Mouse (Mus musculus) lung, adult 10 weeks (tissue): ENCODE data around the gene Klrg1. TPM values are rescaled to one million over a fixed set of nuclear protein-coding genes. Genes with fewer than 3 reads are reported as not detected.

Experiments
- polyA plus RNA-seq: library from polyadenylated mRNA; stranded (reverse); fragments of 350-450 nt; fragmentation: Illumina TruSeq; extraction: RNeasy Lipid Tissue Mini Kit (QIAGEN cat#74804); gene quantifications from one replicate; pipeline ENCODE4 v1.2.3, GENCODE M21; 2014; ENCODE audit warnings: low read depth, low replicate concordance; ENCODE audit not compliant: insufficient read depth

Klrg1 gene
- polyA plus RNA-seq = 1.2 TPM

GRCm38 (mm10) chr6:122282782-122283181, at the start of gene Klrg1:
TSS of gene Klrg1 (minus strand) at chr6:122282882.

GRCm38 (mm10) chr6:122308505-122309393, 26.1 kb upstream of the Klrg1 start, which contains the start of gene M6pr:
TSS of gene M6pr (plus strand) at chr6:122308720.

Other genes starting within 250 kb of the Klrg1 start
- 110 TPM for gene M6pr, start 25.8 kb upstream of the Klrg1 start, polyA plus RNA-seq
- gene Phc1, start 57.7 kb upstream of the Klrg1 start, polyA plus RNA-seq = 5.7 TPM
- gene Rimklb, start 215.9 kb upstream of the Klrg1 start, polyA plus RNA-seq = 0.52 TPM
- gene Mfap5, start 223.0 kb upstream of the Klrg1 start, polyA plus RNA-seq = 61.4 TPM